Mouse (Mus musculus) embryonic facial prominence, embryonic 13.5 days (tissue): ENCODE measurements around the gene Hoxb2. TPM values are rescaled to one million over a fixed set of nuclear protein-coding genes. Genes with fewer than 3 reads are reported as not detected.

Experiments
- ATAC-seq: fragments of 200-750 bp; cut with Nextera tagmentation; 2 replicates; pipeline ENCODE4 v1.8.0; 2017; ENCODE audit warnings: low read depth; ENCODE audit not compliant: insufficient number of reproducible peaks, insufficient read depth, low FRiP score, low TSS enrichment
- H3K27ac ChIP-seq: fragments of 300-500 bp; sonication (generic); 2 replicates; pipeline ENCODE4 v1.5.1; 2015; ENCODE audit warnings: moderate library complexity, mild to moderate bottlenecking, inconsistent platforms
- H3K27me3 ChIP-seq: fragments of 300-500 bp; sonication (generic); 2 replicates; pipeline ENCODE4 v1.6.1; 2015; ENCODE audit warnings: mild to moderate bottlenecking, inconsistent platforms
- H3K36me3 ChIP-seq: fragments of 300-500 bp; sonication (generic); 2 replicates; pipeline ENCODE4 v1.6.1; 2015; ENCODE audit warnings: mild to moderate bottlenecking, inconsistent platforms
- H3K4me1 ChIP-seq: fragments of 300-500 bp; sonication (generic); 2 replicates; pipeline ENCODE4 v1.6.1; 2015; ENCODE audit warnings: inconsistent platforms
- H3K4me2 ChIP-seq: fragments of 300-500 bp; sonication (generic); 2 replicates; pipeline ENCODE4 v1.6.1; 2015; ENCODE audit warnings: moderate library complexity, mild to moderate bottlenecking, inconsistent platforms
- H3K4me3 ChIP-seq: fragments of 300-500 bp; sonication (generic); 2 replicates; pipeline ENCODE4 v1.5.1; 2015; ENCODE audit warnings: mild to moderate bottlenecking, inconsistent platforms
- H3K9ac ChIP-seq: fragments of 300-500 bp; sonication (generic); 2 replicates; pipeline ENCODE4 v1.6.1; 2015; ENCODE audit warnings: mild to moderate bottlenecking, inconsistent platforms
- H3K9me3 ChIP-seq: fragments of 300-500 bp; sonication (generic); 2 replicates; pipeline ENCODE4 v1.6.1; 2016; ENCODE audit warnings: inconsistent platforms
- WGBS: fragments of 180-500 bp; shearing (Covaris S2); methylation state at CpG from one replicate; pipeline ENCODE4 v1.1.7; 2015; ENCODE audit warnings: mixed read lengths; 5-methylcytosine and 5-hydroxymethylcytosine counted together
- polyA plus RNA-seq: library from polyadenylated mRNA; unstranded; fragments of >200 nt; fragmentation: Nextera tagmentation; extraction: Ambion mirVana; gene quantifications from 2 replicates; pipeline ENCODE4 v1.2.1, GENCODE M21; 2015

Hoxb2 gene
- polyA plus RNA-seq = 0.28 and 0.52 TPM in 2 replicates

DNA sequence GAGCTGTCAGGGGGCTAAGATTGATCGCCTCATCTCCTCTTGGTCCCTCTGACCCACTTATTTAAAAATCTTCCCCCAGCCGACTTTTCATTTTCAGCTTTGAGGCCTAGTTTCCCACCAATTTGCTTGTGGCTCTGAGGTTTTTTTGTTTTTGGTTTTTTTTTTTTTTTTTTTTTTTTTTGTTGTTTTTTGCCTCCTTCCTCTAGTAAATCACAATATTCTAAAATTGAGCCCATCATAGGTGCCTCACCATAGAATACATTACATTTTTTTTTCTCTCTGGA lies at the start of gene Hoxb2:
Hoxb2 (plus strand) TSS at position 185 of the 284 bp plus-strand sequence.
- H3K27me3 ChIP-seq = peaks cover 96% of the 10 kb centered on the region
- peaks cover 15% of the 10 kb centered on the region; the same call in 1 of the 2 replicates for H3K4me1 ChIP-seq
- no peaks in the 10 kb centered on the region for H3K36me3 ChIP-seq
- H3K4me2 ChIP-seq = no peak within 1 kb of the TSS
- ATAC-seq = no peak
- H3K4me3 ChIP-seq = no peak within 1 kb of the TSS
- no peaks in the 10 kb centered on the region for H3K9me3 ChIP-seq
- H3K27ac ChIP-seq = no peak within 1 kb of the TSS
- H3K9ac ChIP-seq = no peak within 1 kb of the TSS
- WGBS = 8% methylated on average over 2 of the region's 2 CpGs

DNA sequence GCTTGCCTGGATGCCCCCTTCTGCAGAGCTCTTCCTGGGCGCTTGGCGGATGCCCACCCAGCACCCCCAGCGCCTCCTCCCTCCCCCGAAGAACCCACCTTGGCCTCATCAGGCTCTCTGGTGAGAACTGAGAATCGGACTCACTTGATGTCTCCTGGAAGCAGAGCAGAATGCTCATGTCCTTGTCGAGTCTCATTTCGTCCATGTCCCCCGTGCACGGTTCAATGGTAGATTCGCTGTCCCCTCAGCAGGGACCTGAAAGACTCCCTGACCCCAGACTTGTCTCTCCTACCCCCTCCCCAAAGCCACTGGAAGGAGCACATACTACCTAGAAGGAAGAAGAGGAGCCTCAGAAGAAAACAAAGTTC lies 49.3 kb upstream of the Hoxb2 start:
- H3K4me2 ChIP-seq = no peak overlapping the region
- H3K9ac ChIP-seq = no peak overlapping the region
- H3K9me3 ChIP-seq = no peaks in the 10 kb centered on the region
- ATAC-seq = no peak
- H3K4me1 ChIP-seq = peaks cover 8% of the 10 kb centered on the region; the same call in 1 of the 2 replicates
- peaks cover 100% of the 10 kb centered on the region for H3K27me3 ChIP-seq
- H3K36me3 ChIP-seq = no peaks in the 10 kb centered on the region
- no peak overlapping the region for H3K4me3 ChIP-seq
- WGBS = 3% methylated on average over 10 of the region's 10 CpGs
- H3K27ac ChIP-seq = no peak overlapping the region

DNA sequence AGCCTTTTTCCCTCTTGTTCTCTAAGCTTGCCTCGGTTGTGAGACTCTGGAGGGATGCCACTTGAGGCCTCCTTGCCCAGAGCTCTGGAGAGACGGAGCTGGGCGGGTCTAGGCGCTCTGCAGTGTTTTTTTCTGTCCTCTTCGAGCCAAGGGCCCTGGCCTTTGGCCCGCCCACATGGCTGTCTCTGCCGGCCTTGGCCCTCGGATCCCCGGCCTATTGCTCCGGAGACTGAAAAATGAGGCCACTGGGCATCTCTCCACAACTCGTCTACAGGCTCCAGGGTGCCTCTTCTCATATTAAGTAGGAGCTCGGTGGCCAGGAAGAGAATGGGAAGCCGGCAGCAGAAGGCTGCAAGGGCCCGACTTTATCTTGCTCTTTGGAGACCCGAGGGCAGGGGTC lies 48.5 kb upstream of the Hoxb2 start:
- Histone ChIP-seq H3K36me3 (no peaks in the 10 kb centered on the region), H3K4me1 (peaks cover 8% of the 10 kb centered on the region; the same call in 1 of the 2 replicates), H3K9me3 (no peaks in the 10 kb centered on the region), H3K9ac (no peak overlapping the region), H3K4me2 (no peak overlapping the region), H3K4me3 (no peak overlapping the region), H3K27ac (no peak overlapping the region), H3K27me3 (peaks cover 100% of the 10 kb centered on the region)
- no peak for ATAC-seq
- 1% methylated on average over 15 of the region's 15 CpGs for WGBS

GRCm38 (mm10) chr11:96302381-96303150 lies 47.8 kb upstream of the Hoxb2 start:
- no peak for ATAC-seq
- WGBS = 6% methylated on average over 23 of the region's 23 CpGs
- Histone ChIP-seq H3K9me3 (no peaks in the 10 kb centered on the region), H3K27ac (no peak overlapping the region), H3K27me3 (peaks cover 100% of the 10 kb centered on the region), H3K4me1 (peaks cover 8% of the 10 kb centered on the region; the same call in 1 of the 2 replicates), H3K4me2 (no peak overlapping the region), H3K9ac (no peak overlapping the region), H3K4me3 (no peak overlapping the region), H3K36me3 (no peaks in the 10 kb centered on the region)

- no peak for ATAC-seq
- no peak within 1 kb of the TSS for H3K9ac ChIP-seq
- H3K4me3 ChIP-seq = no peak within 1 kb of the TSS
These were observed 46.9 kb upstream of the Hoxb2 start, which contains the start of gene Hoxb5 for GRCm38 (mm10) chr11:96303151-96304099. Gene Hoxb5, plus strand, starts transcription at chr11:96303336.

DNA sequence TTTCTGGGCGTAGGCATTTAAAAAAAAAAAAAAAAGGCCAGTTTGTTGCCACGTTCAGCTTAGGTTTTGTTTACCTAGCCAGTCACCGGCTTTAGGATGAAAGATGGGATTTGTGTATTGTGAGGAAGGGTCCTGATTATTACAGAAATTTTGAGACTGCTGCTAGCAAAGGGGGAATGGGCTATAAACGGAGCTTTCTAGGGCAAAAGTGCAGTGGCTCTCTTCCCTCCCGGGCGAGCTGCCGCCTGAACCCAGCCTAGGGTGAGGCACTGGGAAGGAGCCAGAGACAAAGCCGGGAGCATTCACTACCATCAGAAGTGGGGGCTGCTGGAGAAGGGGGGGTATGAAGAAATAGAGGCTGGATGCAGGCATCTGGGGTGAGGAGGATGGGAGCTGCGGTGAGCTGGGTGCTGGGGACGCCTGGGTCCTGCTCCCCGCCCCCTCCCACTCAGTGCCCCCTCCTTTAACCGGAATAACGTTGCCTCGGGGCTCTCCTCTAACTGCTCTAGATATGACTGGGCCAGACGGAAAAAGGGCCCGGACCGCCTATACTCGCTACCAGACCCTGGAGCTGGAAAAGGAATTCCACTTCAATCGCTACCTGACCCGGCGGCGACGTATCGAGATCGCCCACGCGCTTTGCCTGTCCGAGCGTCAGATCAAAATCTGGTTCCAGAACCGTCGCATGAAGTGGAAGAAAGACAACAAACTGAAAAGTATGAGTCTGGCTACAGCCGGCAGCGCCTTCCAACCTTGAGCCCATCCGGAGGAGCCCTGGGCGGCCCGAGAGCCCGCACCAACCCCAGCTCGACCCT lies 45.7 kb upstream of the Hoxb2 start:
- under 1% methylated on average over 38 of the region's 38 CpGs for WGBS
- Histone ChIP-seq H3K27me3 (peaks cover 100% of the 10 kb centered on the region), H3K27ac (no peak overlapping the region), H3K4me1 (0 out of 2 replicates have a peak, but pooled peaks cover 3% of the 10 kb centered on the region), H3K4me3 (no peak overlapping the region), H3K9ac (no peak overlapping the region), H3K4me2 (no peak overlapping the region), H3K36me3 (no peaks in the 10 kb centered on the region), H3K9me3 (no peaks in the 10 kb centered on the region)
- no peak for ATAC-seq

More at GRCm38 (mm10) chr11:96303151-96304099, 46.9 kb upstream of the Hoxb2 start, which contains the start of gene Hoxb5:
- Histone ChIP-seq H3K4me1 (peaks cover 8% of the 10 kb centered on the region; the same call in 1 of the 2 replicates), H3K27me3 (peaks cover 100% of the 10 kb centered on the region), H3K36me3 (no peaks in the 10 kb centered on the region), H3K4me2 (no peak within 1 kb of the TSS), H3K27ac (no peak within 1 kb of the TSS), H3K9me3 (no peaks in the 10 kb centered on the region)
- WGBS = 1% methylated on average over 69 of the region's 69 CpGs

DNA sequence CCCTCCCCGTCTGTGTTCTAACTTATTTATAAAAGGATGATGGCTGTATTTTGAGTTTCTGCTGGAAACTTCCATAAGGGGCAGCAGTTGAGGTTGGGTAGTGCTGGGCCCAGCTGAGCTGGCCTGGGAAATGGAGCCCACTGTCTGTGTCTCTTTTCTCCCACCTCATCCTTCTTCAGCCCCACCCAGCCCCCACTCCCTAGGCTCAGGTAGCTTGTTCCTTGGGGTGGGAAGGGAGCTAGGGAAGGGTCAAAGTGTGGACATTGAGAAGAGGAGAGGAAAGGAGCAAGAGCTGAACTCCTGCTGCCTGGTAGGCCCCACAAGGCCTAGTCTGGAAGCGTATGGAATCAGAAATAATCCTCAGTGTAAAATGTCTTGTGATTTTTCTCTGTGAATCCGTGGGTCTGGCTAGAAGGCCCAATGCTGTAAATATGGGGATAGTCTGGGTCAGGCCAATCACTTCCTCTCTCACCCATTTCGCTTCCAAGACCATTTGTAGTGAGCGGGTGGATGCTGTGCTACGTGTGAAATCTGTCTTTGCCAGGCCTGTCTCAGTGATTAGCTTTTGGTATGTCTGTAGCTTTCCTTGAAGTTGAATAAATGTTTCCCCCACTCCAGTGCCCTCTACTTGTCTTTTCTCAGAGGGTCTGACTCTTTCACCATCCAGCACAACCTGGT lies 44.7 kb upstream of the Hoxb2 start:
- WGBS = 20% methylated on average over 6 of the region's 6 CpGs
- Histone ChIP-seq H3K4me3 (no peak overlapping the region), H3K27ac (no peak overlapping the region), H3K27me3 (peaks cover 100% of the 10 kb centered on the region), H3K4me2 (no peak overlapping the region), H3K4me1 (0 out of 2 replicates have a peak, but pooled peaks cover 3% of the 10 kb centered on the region), H3K9me3 (no peaks in the 10 kb centered on the region), H3K36me3 (no peaks in the 10 kb centered on the region), H3K9ac (no peak overlapping the region)
- ATAC-seq = no peak

- Histone ChIP-seq H3K4me2 (no peak overlapping the region), H3K27me3 (peaks cover 100% of the 10 kb centered on the region), H3K9me3 (no peaks in the 10 kb centered on the region), H3K4me3 (no peak overlapping the region), H3K36me3 (no peaks in the 10 kb centered on the region), H3K9ac (no peak overlapping the region), H3K27ac (no peak overlapping the region), H3K4me1 (0 out of 2 replicates have a peak, but pooled peaks cover 3% of the 10 kb centered on the region)
- no peak for ATAC-seq
- 7% methylated on average over 7 of the region's 7 CpGs for WGBS
These were observed 44.0 kb upstream of the Hoxb2 start for GRCm38 (mm10) chr11:96306183-96306907.

- 0 out of 2 replicates have a peak, but pooled peaks cover 3% of the 10 kb centered on the region for H3K4me1 ChIP-seq
- no peak overlapping the region for H3K4me2 ChIP-seq
- peaks cover 100% of the 10 kb centered on the region for H3K27me3 ChIP-seq
- H3K36me3 ChIP-seq = no peaks in the 10 kb centered on the region
- no peak overlapping the region for H3K27ac ChIP-seq
- H3K4me3 ChIP-seq = no peak overlapping the region
- no peak for ATAC-seq
- H3K9me3 ChIP-seq = no peaks in the 10 kb centered on the region
- 3% methylated on average over 13 of the region's 13 CpGs for WGBS
- no peak overlapping the region for H3K9ac ChIP-seq
These were observed 43.4 kb upstream of the Hoxb2 start for GRCm38 (mm10) chr11:96306908-96307269.

- WGBS = 11% methylated on average over 4 of the region's 4 CpGs
- no peaks in the 10 kb centered on the region for H3K9me3 ChIP-seq
- H3K27ac ChIP-seq = no peak overlapping the region
- no peak overlapping the region for H3K9ac ChIP-seq
- H3K36me3 ChIP-seq = no peaks in the 10 kb centered on the region
- no peaks in the 10 kb centered on the region for H3K4me1 ChIP-seq
- no peak for ATAC-seq
- no peak overlapping the region for H3K4me2 ChIP-seq
- H3K4me3 ChIP-seq = no peak overlapping the region
- H3K27me3 ChIP-seq = peaks cover 100% of the 10 kb centered on the region
These were observed 41.6 kb upstream of the Hoxb2 start for GRCm38 (mm10) chr11:96308763-96309162.
